Mouse (Mus musculus) liver, embryonic 14.5 days (tissue): Measurements from ENCODE around the gene Slc22a21. TPM values are rescaled to one million over a fixed set of nuclear protein-coding genes. Genes with fewer than 3 reads are reported as not detected.

Source experiments
- ATAC-seq: fragments of 200-750 bp; cut with Nextera tagmentation; 2 replicates; pipeline ENCODE4 v1.8.0; 2017; ENCODE audit warnings: moderate number of reproducible peaks, mild to moderate bottlenecking, moderate library complexity; ENCODE audit not compliant: insufficient read depth
- DNase-seq, 3 experiments: peaks; one replicate each; pipeline ENCODE4 v3.0.0-alpha.2; 2012 to 2013; ENCODE audit warnings: low read depth in 3 of 3, low spot score in 3 of 3
- H3K27ac ChIP-seq: fragments of 300-500 bp; sonication (generic); 2 replicates; pipeline ENCODE4 v1.5.1; 2014; ENCODE audit warnings: moderate library complexity, mild to moderate bottlenecking, control low read depth, inconsistent platforms
- H3K27me3 ChIP-seq: fragments of 300-500 bp; sonication (generic); 2 replicates; pipeline ENCODE4 v1.6.1; 2014; ENCODE audit warnings: mild to moderate bottlenecking, low read length, moderate library complexity; ENCODE audit not compliant: control insufficient read depth, insufficient read depth
- H3K36me3 ChIP-seq: fragments of 300-500 bp; sonication (generic); replicated peaks from 2 replicates; pipeline ENCODE4 v1.6.1; 2014; ENCODE audit warnings: low read depth; ENCODE audit not compliant: control insufficient read depth, insufficient read depth
- H3K4me1 ChIP-seq, 2 experiments: fragments of 200-500 bp in 1 of 2; fragments of 300-500 bp in 1 of 2; sonication (generic) in 1 of 2; replicated peaks; 2 replicates each; pipeline ENCODE4 v1.6.1; 2012 to 2014; ENCODE audit warnings: antibody characterized with exemption in 1 of 2, inconsistent platforms in 1 of 2, low read length in 1 of 2; ENCODE audit not compliant: control insufficient read depth in 2 of 2, insufficient read depth in 2 of 2
- H3K4me2 ChIP-seq: fragments of 300-500 bp; sonication (generic); 2 replicates; pipeline ENCODE4 v1.6.1; 2014; ENCODE audit warnings: low read depth, mild to moderate bottlenecking, control low read depth, moderate library complexity
- H3K4me3 ChIP-seq, 2 experiments: fragments of 200-500 bp in 1 of 2; fragments of 300-500 bp in 1 of 2; sonication (generic) in 1 of 2; 2 replicates each; pipeline ENCODE4 v1.5.1; 2012 to 2014; ENCODE audit warnings: low read depth in 2 of 2, low read length in 2 of 2, mild to moderate bottlenecking in 2 of 2, control low read depth in 1 of 2, inconsistent platforms in 1 of 2, moderate library complexity in 1 of 2; ENCODE audit not compliant: insufficient read depth in 1 of 2
- H3K9ac ChIP-seq: fragments of 300-500 bp; sonication (generic); replicated peaks from 2 replicates; pipeline ENCODE4 v1.6.1; 2014; ENCODE audit warnings: mild to moderate bottlenecking, control low read depth, moderate library complexity
- H3K9me3 ChIP-seq: fragments of 300-500 bp; sonication (generic); 2 replicates; pipeline ENCODE4 v1.6.1; 2016; ENCODE audit warnings: low read length, mixed read lengths; ENCODE audit not compliant: control insufficient read depth
- CTCF ChIP-seq: IDR thresholded peaks from 2 replicates; pipeline ENCODE4 v1.5.1; 2016; ENCODE audit warnings: antibody characterized with exemption, low read depth, control low read depth
- EP300 ChIP-seq: IDR thresholded peaks from 2 replicates; pipeline ENCODE4 v1.6.1; 2016; ENCODE audit warnings: antibody characterized with exemption, low read depth
- WGBS: fragments of 180-500 bp; shearing (Covaris S2); extraction: QIAGEN DNeasy Blood & Tissue Kit; methylation state at CpG from one replicate; pipeline ENCODE4 v1.1.7; 2014; ENCODE audit not compliant: insufficient replicate concordance; 5-methylcytosine and 5-hydroxymethylcytosine counted together
- polyA plus RNA-seq, 2 experiments: library from polyadenylated mRNA; depleted of rRNA in 1 of 2; stranded (reverse) in 1 of 2; unstranded in 1 of 2; fragments of >200 nt; fragmentation: Nextera tagmentation in 1 of 2; extraction: Ambion mirVana in 1 of 2; gene quantifications; 2 replicates each; pipeline versions ENCODE4 v1.2.1 to v1.2.3; 2012 to 2014

Slc22a21 gene
- polyA plus RNA-seq, 2 experiments = 1.7 to 2.8 TPM

GRCm38 (mm10) chr11:53911011-53911410, 69.1 kb downstream of the Slc22a21 start:
- TF ChIP-seq CTCF = no peak
- no peak for TF ChIP-seq EP300
- WGBS = 52% methylated on average over 4 of the region's 4 CpGs

GRCm38 (mm10) chr11:53908686-53909085, 71.4 kb downstream of the Slc22a21 start:
- Histone ChIP-seq H3K4me2 (no peak overlapping the region), H3K36me3 (no peaks in the 10 kb centered on the region), H3K27ac (no peak overlapping the region), H3K4me3 (no peak overlapping the region), H3K9me3 (no peaks in the 10 kb centered on the region), H3K4me1 (peaks cover 0 to 3% of the 10 kb centered on the region in 2 experiments; a peak in 1 of 4 replicates), H3K27me3 (no peaks in the 10 kb centered on the region), H3K9ac (no peak overlapping the region)
- DNase-seq = no peak
- WGBS = 68% methylated on average over 8 of the region's 8 CpGs
- no peak for TF ChIP-seq EP300
- no peak for TF ChIP-seq CTCF
- no peak for ATAC-seq

More at GRCm38 (mm10) chr11:53911011-53911410, 69.1 kb downstream of the Slc22a21 start:
- Histone ChIP-seq H3K36me3 (no peaks in the 10 kb centered on the region), H3K27me3 (no peaks in the 10 kb centered on the region), H3K4me2 (no peak overlapping the region), H3K27ac (no peak overlapping the region), H3K9ac (no peak overlapping the region), H3K9me3 (no peaks in the 10 kb centered on the region), H3K4me3 (no peak overlapping the region), H3K4me1 (no peaks in the 10 kb centered on the region; a peak in 1 of 4 replicates)
- DNase-seq (no peak), ATAC-seq (no peak)

- no peak for ATAC-seq
Measured at GRCm38 (mm10) chr11:53904534-53904925, 75.6 kb downstream of the Slc22a21 start.

GRCm38 (mm10) chr11:53903781-53904533, 76.2 kb downstream of the Slc22a21 start:
- no peak overlapping the region for H3K4me2 ChIP-seq
- TF ChIP-seq EP300 = no peak
- no peak for TF ChIP-seq CTCF
- 56% methylated on average over 16 of the region's 16 CpGs for WGBS
- no peak overlapping the region for H3K4me3 ChIP-seq
- no peak overlapping the region for H3K27ac ChIP-seq
- no peaks in the 10 kb centered on the region for H3K9me3 ChIP-seq
- H3K36me3 ChIP-seq = no peaks in the 10 kb centered on the region
- H3K27me3 ChIP-seq = no peaks in the 10 kb centered on the region
- H3K4me1 ChIP-seq = peaks cover 0 to 3% of the 10 kb centered on the region in 2 experiments; a peak in 1 of 4 replicates
- no peak overlapping the region for H3K9ac ChIP-seq
- no peak for ATAC-seq
- no peak for DNase-seq

More at GRCm38 (mm10) chr11:53904534-53904925, 75.6 kb downstream of the Slc22a21 start:
- Histone ChIP-seq H3K4me2 (no peak overlapping the region), H3K9ac (no peak overlapping the region), H3K4me3 (no peak overlapping the region), H3K27ac (no peak overlapping the region), H3K9me3 (no peaks in the 10 kb centered on the region), H3K4me1 (peaks cover 0 to 3% of the 10 kb centered on the region in 2 experiments; a peak in 1 of 4 replicates), H3K27me3 (no peaks in the 10 kb centered on the region), H3K36me3 (no peaks in the 10 kb centered on the region)
- TF ChIP-seq EP300 = no peak
- TF ChIP-seq CTCF = no peak
- WGBS = 69% methylated on average over 9 of the region's 9 CpGs
- no peak for DNase-seq

- Histone ChIP-seq H3K9me3 (no peaks in the 10 kb centered on the region), H3K9ac (no peak overlapping the region), H3K4me3 (no peak overlapping the region), H3K36me3 (no peaks in the 10 kb centered on the region), H3K27ac (no peak overlapping the region), H3K4me2 (no peak overlapping the region), H3K27me3 (no peaks in the 10 kb centered on the region), H3K4me1 (0 out of 4 replicates have a peak, but pooled peaks cover 0 to 3% of the 10 kb centered on the region in 2 experiments)
- DNase-seq (no peak), ATAC-seq (no peak)
- 79% methylated on average over 14 of the region's 14 CpGs for WGBS
- TF ChIP-seq CTCF (no peak), EP300 (no peak)
Measured at GRCm38 (mm10) chr11:53902741-53903140, 77.4 kb downstream of the Slc22a21 start.
